Mouse (Mus musculus) forebrain, embryonic 10.5 days (tissue): Measurements from ENCODE around the gene Bcl9l. TPM values are rescaled to one million over a fixed set of nuclear protein-coding genes. Genes with fewer than 3 reads are reported as not detected.

ENCODE experiments used
- DNase-seq: peaks from one replicate; pipeline ENCODE4 v3.0.0-alpha.2; 2017; ENCODE audit warnings: low spot score; ENCODE audit errors: extremely low spot score
- H3K27ac ChIP-seq: fragments of 300-500 bp; sonication (generic); 2 replicates; pipeline ENCODE4 v1.5.1; 2016; ENCODE audit warnings: mild to moderate bottlenecking
- H3K27me3 ChIP-seq: fragments of 300-500 bp; sonication (generic); 2 replicates; pipeline ENCODE4 v1.6.1; 2016; ENCODE audit warnings: mild to moderate bottlenecking; ENCODE audit not compliant: poor library complexity, severe bottlenecking
- H3K36me3 ChIP-seq: fragments of 300-500 bp; sonication (generic); replicated peaks from 2 replicates; pipeline ENCODE4 v1.6.1; 2016; ENCODE audit warnings: mild to moderate bottlenecking, moderate library complexity
- H3K4me1 ChIP-seq: fragments of 300-500 bp; sonication (generic); 2 replicates; pipeline ENCODE4 v1.6.1; 2016
- H3K4me3 ChIP-seq: fragments of 300-500 bp; sonication (generic); 2 replicates; pipeline ENCODE4 v1.5.1; 2016; ENCODE audit warnings: mild to moderate bottlenecking, moderate library complexity
- H3K9me3 ChIP-seq: fragments of 300-500 bp; sonication (generic); 2 replicates; pipeline ENCODE4 v1.6.1; 2016; ENCODE audit warnings: mild to moderate bottlenecking, moderate library complexity
- WGBS: fragments of 180-500 bp; shearing (Covaris S2); methylation state at CpG from one replicate; pipeline ENCODE4 v1.1.7; 2016; 5-methylcytosine and 5-hydroxymethylcytosine counted together
- polyA plus RNA-seq: library from polyadenylated mRNA; unstranded; fragments of >200 nt; fragmentation: Nextera tagmentation; extraction: Ambion mirVana; gene quantifications from 2 replicates; pipeline ENCODE4 v1.2.1, GENCODE M21; 2016

Bcl9l gene
- polyA plus RNA-seq, 1 experiment from 2014 or later, result 5.0 TPM

- H3K4me1 ChIP-seq, result peaks cover 48% of the 10 kb centered on the region
- DNase-seq, result no peak
- 0 out of 2 replicates have a peak overlapping the region, but pooled peaks have one; percentile 10 for H3K4me3 ChIP-seq
- peaks cover 67% of the 10 kb centered on the region for H3K36me3 ChIP-seq
- WGBS, result 83% methylated on average over 20 of the region's 20 CpGs
- 0 out of 2 replicates have a peak overlapping the region, but pooled peaks have one; percentile 36 for H3K27ac ChIP-seq
- peaks cover 30% of the 10 kb centered on the region for H3K27me3 ChIP-seq
- H3K9me3 ChIP-seq, result no peaks in the 10 kb centered on the region
Observed at GRCm38 (mm10) chr9:44504893-44505823, 22.5 kb downstream of the Bcl9l start.

- 61% methylated on average over 23 of the region's 23 CpGs for WGBS
- no peak for DNase-seq
- Histone ChIP-seq H3K4me3 (0 out of 2 replicates have a peak overlapping the region, but pooled peaks have one; percentile 10), H3K27me3 (peaks cover 28% of the 10 kb centered on the region), H3K9me3 (no peaks in the 10 kb centered on the region), H3K27ac (peak overlapping the region; percentile 36; the same call in 1 of the 2 replicates), H3K4me1 (peaks cover 47% of the 10 kb centered on the region), H3K36me3 (peaks cover 63% of the 10 kb centered on the region)
Observed at GRCm38 (mm10) chr9:44505824-44506467, 23.3 kb downstream of the Bcl9l start.

GRCm38 (mm10) chr9:44506566-44506965 is 23.9 kb downstream of the Bcl9l start:
- WGBS, result 94% methylated on average over 13 of the region's 13 CpGs
- H3K27ac ChIP-seq, result 0 out of 2 replicates have a peak overlapping the region, but pooled peaks have one; percentile 36
- H3K4me1 ChIP-seq, result peaks cover 45% of the 10 kb centered on the region
- no peak for DNase-seq
- no peaks in the 10 kb centered on the region for H3K9me3 ChIP-seq
- peaks cover 24% of the 10 kb centered on the region for H3K27me3 ChIP-seq
- H3K36me3 ChIP-seq, result peaks cover 57% of the 10 kb centered on the region
- no peak overlapping the region for H3K4me3 ChIP-seq

GRCm38 (mm10) chr9:44507345-44507744 is 24.7 kb downstream of the Bcl9l start:
- H3K9me3 ChIP-seq, result no peaks in the 10 kb centered on the region
- H3K27me3 ChIP-seq, result peaks cover 22% of the 10 kb centered on the region
- 93% methylated on average over 6 of the region's 6 CpGs for WGBS
- H3K27ac ChIP-seq, result no peak overlapping the region
- peaks cover 40% of the 10 kb centered on the region for H3K4me1 ChIP-seq
- H3K4me3 ChIP-seq, result no peak overlapping the region
- no peak for DNase-seq
- peaks cover 55% of the 10 kb centered on the region for H3K36me3 ChIP-seq

- peaks cover 40% of the 10 kb centered on the region for H3K4me1 ChIP-seq
- no peaks in the 10 kb centered on the region for H3K9me3 ChIP-seq
- no peak overlapping the region for H3K27ac ChIP-seq
- DNase-seq, result no peak
- H3K27me3 ChIP-seq, result peaks cover 22% of the 10 kb centered on the region
- 89% methylated on average over 18 of the region's 18 CpGs for WGBS
- no peak overlapping the region for H3K4me3 ChIP-seq
- H3K36me3 ChIP-seq, result peaks cover 51% of the 10 kb centered on the region
Observed at GRCm38 (mm10) chr9:44508124-44508619, 25.5 kb downstream of the Bcl9l start.

GRCm38 (mm10) chr9:44508721-44509486 is 26.3 kb downstream of the Bcl9l start:
- DNase-seq, result no peak
- Histone ChIP-seq H3K4me3 (peak overlapping the region; percentile 48), H3K9me3 (no peaks in the 10 kb centered on the region), H3K4me1 (peaks cover 40% of the 10 kb centered on the region), H3K36me3 (peaks cover 49% of the 10 kb centered on the region), H3K27ac (peak overlapping the region; percentile 54; the same call in 1 of the 2 replicates), H3K27me3 (peaks cover 22% of the 10 kb centered on the region)
- 81% methylated on average over 19 of the region's 19 CpGs for WGBS

GRCm38 (mm10) chr9:44509487-44510354 is 27.1 kb downstream of the Bcl9l start:
- Histone ChIP-seq H3K4me3 (peak overlapping the region; percentile 48), H3K27ac (peak overlapping the region; percentile 54), H3K9me3 (no peaks in the 10 kb centered on the region), H3K27me3 (peaks cover 22% of the 10 kb centered on the region), H3K36me3 (peaks cover 47% of the 10 kb centered on the region), H3K4me1 (peaks cover 40% of the 10 kb centered on the region)
- 14% methylated on average over 27 of the region's 27 CpGs for whole genome bisulfite sequencing
- peak; percentile 71 for DNase-seq

- WGBS, result 35% methylated on average over 9 of the region's 9 CpGs
Observed at GRCm38 (mm10) chr9:44510355-44510871, 27.8 kb downstream of the Bcl9l start.

GRCm38 (mm10) chr9:44510872-44511601 is 28.4 kb downstream of the Bcl9l start:
- H3K9me3 ChIP-seq, result no peaks in the 10 kb centered on the region
- peak; percentile 19 for DNase-seq
- H3K27me3 ChIP-seq, result peaks cover 22% of the 10 kb centered on the region
- WGBS, result 61% methylated on average over 5 of the region's 5 CpGs
- H3K27ac ChIP-seq, result 0 out of 2 replicates have a peak overlapping the region, but pooled peaks have one; percentile 32
- H3K4me1 ChIP-seq, result peaks cover 36% of the 10 kb centered on the region
- H3K36me3 ChIP-seq, result peaks cover 34% of the 10 kb centered on the region
- no peak overlapping the region for H3K4me3 ChIP-seq

More at GRCm38 (mm10) chr9:44510355-44510871, 27.8 kb downstream of the Bcl9l start:
- 0 out of 2 replicates have a peak overlapping the region, but pooled peaks have one; percentile 32 for H3K27ac ChIP-seq
- no peaks in the 10 kb centered on the region for H3K9me3 ChIP-seq
- no peak for DNase-seq
- peak overlapping the region; percentile 48 for H3K4me3 ChIP-seq
- peaks cover 42% of the 10 kb centered on the region for H3K4me1 ChIP-seq
- peaks cover 22% of the 10 kb centered on the region for H3K27me3 ChIP-seq
- peaks cover 41% of the 10 kb centered on the region for H3K36me3 ChIP-seq

GRCm38 (mm10) chr9:44511935-44512716 is 29.5 kb downstream of the Bcl9l start:
- DNase-seq, result no peak
- WGBS, result 86% methylated on average over 9 of the region's 9 CpGs
- H3K27ac ChIP-seq, result no peak overlapping the region
- H3K4me1 ChIP-seq, result peaks cover 30% of the 10 kb centered on the region
- peaks cover 24% of the 10 kb centered on the region for H3K36me3 ChIP-seq
- H3K27me3 ChIP-seq, result peaks cover 22% of the 10 kb centered on the region
- no peaks in the 10 kb centered on the region for H3K9me3 ChIP-seq
- no peak overlapping the region for H3K4me3 ChIP-seq
